Mouse (Mus musculus): ENCODE results near the gene P2ry4.

DNA sequence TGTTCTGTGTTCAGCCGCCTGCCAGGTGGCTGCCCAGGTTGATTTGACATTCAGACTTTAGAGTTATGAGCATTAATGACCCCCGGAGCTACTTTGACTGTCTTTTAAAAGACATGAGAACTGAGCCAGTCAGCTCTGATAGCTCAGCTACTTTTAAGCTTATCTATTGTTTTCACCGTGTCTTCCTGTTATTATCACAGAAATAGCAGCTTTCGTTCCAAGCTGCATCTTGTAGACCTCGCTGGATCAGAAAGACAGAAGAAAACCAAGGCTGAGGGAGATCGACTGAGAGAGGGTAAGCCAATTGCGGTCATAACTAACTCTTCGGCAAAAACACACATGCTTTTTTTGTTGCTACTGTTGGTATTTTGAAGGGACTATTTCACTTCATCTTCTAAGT, 43.8 kb upstream of the P2ry4 start:
- TF ChIP-seq CTCF (IDR thresholded peaks at IDR 0.05) (no peak), EP300 (IDR thresholded peaks at IDR 0.05) (no peak)
